Mouse (Mus musculus): ENCODE data around the gene Fam50a.

Fam50a gene

GRCm38 (mm10) chrX:74312540-74313464 is at the start of gene Fam50a:
Gene Fam50a (plus strand): TSS chrX:74313033.
- DNase-seq (ENCODE audit: inconsistent age in 2 of 2, low spot score in 1 of 2), result peak; percentile 92 to 93

GRCm38 (mm10) chrX:74269736-74270061 is 43.1 kb upstream of the Fam50a start:
- DNase-seq (ENCODE audit: inconsistent age in 2 of 2, low spot score in 1 of 2), result no peak

- DNase-seq (ENCODE audit: inconsistent age in 2 of 2, low spot score in 1 of 2), result peak; percentile 94 to 96
These were observed 42.6 kb upstream of the Fam50a start, which contains the start of gene Rpl10 for GRCm38 (mm10) chrX:74270062-74270901. Gene Rpl10 (plus strand): TSS chrX:74270812.

- peak; percentile 56 to 78 for DNase-seq (ENCODE audit: inconsistent age in 2 of 2, low spot score in 1 of 2)
These were observed 41.8 kb upstream of the Fam50a start for GRCm38 (mm10) chrX:74270902-74271551.

GRCm38 (mm10) chrX:74273422-74274322 is 39.2 kb upstream of the Fam50a start:
- DNase-seq (ENCODE audit: inconsistent age in 2 of 2, low spot score in 1 of 2), result peak in 1 of 2 experiments; percentile 32

- no peak for DNase-seq (ENCODE audit: inconsistent age in 2 of 2, low spot score in 1 of 2)
These were observed 34.9 kb upstream of the Fam50a start for GRCm38 (mm10) chrX:74277916-74278315.

GRCm38 (mm10) chrX:74281041-74281731 is 31.6 kb upstream of the Fam50a start:
- DNase-seq (ENCODE audit: inconsistent age in 2 of 2, low spot score in 1 of 2), result no peak

- peak; percentile 88 to 93 for DNase-seq (ENCODE audit: inconsistent age in 2 of 2, low spot score in 1 of 2)
These were observed 31.0 kb upstream of the Fam50a start, which contains the start of the genes Taz and Dnase1l1 for GRCm38 (mm10) chrX:74281732-74282394. Gene Taz (plus strand): TSS chrX:74281912. Gene Dnase1l1 (minus strand): TSS chrX:74282337.

- peak; percentile 89 to 95 for DNase-seq (ENCODE audit: inconsistent age in 2 of 2, low spot score in 1 of 2)
These were observed 30.3 kb upstream of the Fam50a start for GRCm38 (mm10) chrX:74282395-74283091.

- no peak for DNase-seq (ENCODE audit: inconsistent age in 2 of 2, low spot score in 1 of 2)
These were observed 29.8 kb upstream of the Fam50a start for GRCm38 (mm10) chrX:74283092-74283437.

- no peak for DNase-seq (ENCODE audit: inconsistent age in 2 of 2, low spot score in 1 of 2)
These were observed 19.4 kb upstream of the Fam50a start for GRCm38 (mm10) chrX:74293431-74293830.

- DNase-seq (ENCODE audit: inconsistent age in 2 of 2, low spot score in 1 of 2), result peak; percentile 94 to 97
These were observed 16.0 kb upstream of the Fam50a start, which contains the start of gene Atp6ap1 for GRCm38 (mm10) chrX:74296538-74297448. Gene Atp6ap1 (plus strand): TSS chrX:74297097.

GRCm38 (mm10) chrX:74298348-74298747 is 14.5 kb upstream of the Fam50a start:
- no peak for DNase-seq (ENCODE audit: inconsistent age in 2 of 2, low spot score in 1 of 2)

- no peak for DNase-seq (ENCODE audit: inconsistent age in 2 of 2, low spot score in 1 of 2)
These were observed 13.1 kb upstream of the Fam50a start for GRCm38 (mm10) chrX:74299721-74300120.

- DNase-seq (ENCODE audit: inconsistent age in 2 of 2, low spot score in 1 of 2), result peak; percentile 77 to 93
These were observed 7.7 kb upstream of the Fam50a start, which contains the start of gene Gdi1 for GRCm38 (mm10) chrX:74304867-74305700. Gene Gdi1 (plus strand): TSS chrX:74304998.

- DNase-seq (ENCODE audit: inconsistent age in 2 of 2, low spot score in 1 of 2), result peak; percentile 79 to 92
These were observed 15.9 kb downstream of the Fam50a start, which contains the start of gene Plxna3 for GRCm38 (mm10) chrX:74328725-74329161. Gene Plxna3 (plus strand): TSS chrX:74329066.

Measured in adrenal gland, adult (tissue).